Mouse (Mus musculus) lung, embryonic 14.5 days (tissue): ENCODE measurements around the gene Tenm4. TPM values are rescaled to one million over a fixed set of nuclear protein-coding genes. Genes with fewer than 3 reads are reported as not detected.
A peak's percentile ranks its signal among the peaks of the same experiment; 100 is the strongest.

Source experiments
- ATAC-seq: fragments of 200-750 bp; cut with Nextera tagmentation; 2 replicates; pipeline ENCODE4 v1.8.0; 2017; ENCODE audit warnings: mild to moderate bottlenecking, moderate TSS enrichment, moderate library complexity; ENCODE audit not compliant: insufficient read depth
- DNase-seq: peaks from one replicate; pipeline ENCODE4 v3.0.0-alpha.2; 2015
- H3K27ac ChIP-seq: fragments of 300-500 bp; sonication (generic); 2 replicates; pipeline ENCODE4 v1.5.1; 2014; ENCODE audit warnings: low read depth, mild to moderate bottlenecking, moderate library complexity
- H3K27me3 ChIP-seq: fragments of 300-500 bp; sonication (generic); 2 replicates; pipeline ENCODE4 v1.6.1; 2014; ENCODE audit warnings: low read length, control low read depth; ENCODE audit not compliant: insufficient read depth
- H3K36me3 ChIP-seq: fragments of 300-500 bp; sonication (generic); 2 replicates; pipeline ENCODE4 v1.6.1; 2014; ENCODE audit warnings: control low read depth; ENCODE audit not compliant: insufficient read depth
- H3K4me1 ChIP-seq: fragments of 300-500 bp; sonication (generic); 2 replicates; pipeline ENCODE4 v1.6.1; 2014; ENCODE audit warnings: antibody characterized with exemption, control low read depth; ENCODE audit not compliant: insufficient read depth
- H3K4me2 ChIP-seq: fragments of 300-500 bp; sonication (generic); 2 replicates; pipeline ENCODE4 v1.6.1; 2014; ENCODE audit warnings: mild to moderate bottlenecking
- H3K4me3 ChIP-seq: fragments of 300-500 bp; sonication (generic); 2 replicates; pipeline ENCODE4 v1.5.1; 2014; ENCODE audit warnings: low read depth, low read length
- H3K9ac ChIP-seq: fragments of 300-500 bp; sonication (generic); 2 replicates; pipeline ENCODE4 v1.6.1; 2014
- H3K9me3 ChIP-seq: fragments of 300-500 bp; sonication (generic); 2 replicates; pipeline ENCODE4 v1.6.1; 2016; ENCODE audit warnings: low read depth, low read length, control low read depth
- CTCF ChIP-seq: IDR thresholded peaks from 2 replicates; pipeline ENCODE4 v1.5.1; 2016; ENCODE audit warnings: antibody characterized with exemption, low read depth
- WGBS: fragments of 180-500 bp; shearing (Covaris S2); extraction: QIAGEN DNeasy Blood & Tissue Kit; methylation state at CpG from one replicate; pipeline ENCODE4 v1.1.7; 2014; 5-methylcytosine and 5-hydroxymethylcytosine counted together
- polyA plus RNA-seq: library from polyadenylated mRNA; unstranded; fragments of >200 nt; fragmentation: Nextera tagmentation; extraction: Ambion mirVana; gene quantifications from 2 replicates; pipeline ENCODE4 v1.2.1, GENCODE M21; 2014

The Tenm4 gene
- polyA plus RNA-seq, 1 experiment from 2014 or later = 24.9 TPM

GRCm38 (mm10) chr7:96408161-96408889, 237.3 kb downstream of the Tenm4 start:
- no peak overlapping the region for H3K27ac ChIP-seq
- no peak overlapping the region for H3K9ac ChIP-seq
- H3K27me3 ChIP-seq = no peaks in the 10 kb centered on the region
- H3K36me3 ChIP-seq = no peaks in the 10 kb centered on the region
- H3K4me2 ChIP-seq = no peak overlapping the region
- TF ChIP-seq CTCF = no peak
- H3K4me1 ChIP-seq = no peaks in the 10 kb centered on the region
- ATAC-seq = no peak
- H3K4me3 ChIP-seq = no peak overlapping the region
- H3K9me3 ChIP-seq = no peaks in the 10 kb centered on the region
- no peak for DNase-seq
- WGBS = 74% methylated on average over 6 of the region's 6 CpGs

DNA sequence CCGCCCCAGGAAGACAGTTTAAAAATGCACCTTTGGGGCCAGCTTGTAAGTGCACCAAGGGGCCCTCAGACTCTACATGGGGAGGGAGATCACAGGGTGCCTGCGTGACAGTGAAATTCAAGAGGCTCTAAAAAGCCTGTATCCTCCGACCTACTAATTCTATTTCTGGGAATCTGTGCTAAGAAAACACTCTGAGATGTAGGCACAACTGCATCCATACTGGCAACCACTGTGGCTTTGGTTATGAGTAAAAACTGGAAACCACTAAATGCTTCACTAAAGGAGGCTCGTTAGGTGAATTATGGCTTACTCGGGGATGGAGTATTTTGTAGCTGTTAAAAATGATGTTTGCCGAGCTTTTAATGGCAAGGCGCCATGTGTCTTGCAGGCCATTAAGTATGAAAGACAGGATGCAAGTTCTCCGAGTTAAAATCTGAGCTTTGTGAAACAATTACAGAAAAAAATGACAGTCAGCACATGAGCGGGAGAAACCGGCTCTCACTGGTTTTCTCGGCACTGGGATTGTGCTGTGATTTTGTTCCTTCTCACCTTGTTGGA, 238.4 kb downstream of the Tenm4 start:
- H3K9me3 ChIP-seq = no peaks in the 10 kb centered on the region
- H3K27ac ChIP-seq = no peak overlapping the region
- ATAC-seq (no peak), DNase-seq (peak; percentile 66)
- no peak for TF ChIP-seq CTCF
- no peak overlapping the region for H3K9ac ChIP-seq
- H3K27me3 ChIP-seq = no peaks in the 10 kb centered on the region
- no peaks in the 10 kb centered on the region for H3K4me1 ChIP-seq
- 56% methylated on average over 11 of the region's 11 CpGs for WGBS
- H3K4me3 ChIP-seq = no peak overlapping the region
- no peak overlapping the region for H3K4me2 ChIP-seq
- H3K36me3 ChIP-seq = no peaks in the 10 kb centered on the region

DNA sequence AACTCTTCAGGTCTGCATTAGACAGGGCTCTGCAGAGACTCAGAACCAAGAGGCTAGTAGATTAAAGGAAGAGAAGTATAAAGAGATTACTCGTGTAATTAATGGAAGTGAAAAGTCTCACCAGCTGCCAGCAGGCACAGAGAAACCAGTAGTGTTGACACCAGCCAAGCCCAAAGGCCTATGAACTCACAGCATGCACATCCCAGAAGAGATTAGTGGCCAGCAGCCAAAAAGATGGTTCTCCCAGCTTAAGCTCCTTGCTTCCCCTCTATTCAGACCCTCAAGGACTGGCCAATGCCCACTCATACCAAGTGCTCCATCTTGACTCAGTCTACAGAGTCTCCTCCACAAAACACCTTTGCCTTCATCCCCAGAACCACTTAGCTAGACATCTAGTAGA, 242.8 kb downstream of the Tenm4 start:
- H3K27ac ChIP-seq = no peak overlapping the region
- no peak for ATAC-seq
- no peak overlapping the region for H3K9ac ChIP-seq
- no peaks in the 10 kb centered on the region for H3K9me3 ChIP-seq
- no peaks in the 10 kb centered on the region for H3K36me3 ChIP-seq
- 50% methylated on average over 1 of the region's 1 CpGs for WGBS
- TF ChIP-seq CTCF = no peak
- DNase-seq = peak; percentile 34
- H3K27me3 ChIP-seq = no peaks in the 10 kb centered on the region
- no peak overlapping the region for H3K4me2 ChIP-seq
- no peak overlapping the region for H3K4me3 ChIP-seq
- no peaks in the 10 kb centered on the region for H3K4me1 ChIP-seq

- TF ChIP-seq CTCF = no peak
- 42% methylated on average over 9 of the region's 9 CpGs for WGBS
- DNase-seq (peak; percentile 40), ATAC-seq (no peak)
- H3K9me3 ChIP-seq = no peaks in the 10 kb centered on the region
- H3K27ac ChIP-seq = no peak overlapping the region
- no peaks in the 10 kb centered on the region for H3K4me1 ChIP-seq
- no peak overlapping the region for H3K4me2 ChIP-seq
- H3K36me3 ChIP-seq = no peaks in the 10 kb centered on the region
- no peaks in the 10 kb centered on the region for H3K27me3 ChIP-seq
- no peak overlapping the region for H3K9ac ChIP-seq
- H3K4me3 ChIP-seq = no peak overlapping the region
Observed at GRCm38 (mm10) chr7:96414290-96415055, 243.4 kb downstream of the Tenm4 start.

DNA sequence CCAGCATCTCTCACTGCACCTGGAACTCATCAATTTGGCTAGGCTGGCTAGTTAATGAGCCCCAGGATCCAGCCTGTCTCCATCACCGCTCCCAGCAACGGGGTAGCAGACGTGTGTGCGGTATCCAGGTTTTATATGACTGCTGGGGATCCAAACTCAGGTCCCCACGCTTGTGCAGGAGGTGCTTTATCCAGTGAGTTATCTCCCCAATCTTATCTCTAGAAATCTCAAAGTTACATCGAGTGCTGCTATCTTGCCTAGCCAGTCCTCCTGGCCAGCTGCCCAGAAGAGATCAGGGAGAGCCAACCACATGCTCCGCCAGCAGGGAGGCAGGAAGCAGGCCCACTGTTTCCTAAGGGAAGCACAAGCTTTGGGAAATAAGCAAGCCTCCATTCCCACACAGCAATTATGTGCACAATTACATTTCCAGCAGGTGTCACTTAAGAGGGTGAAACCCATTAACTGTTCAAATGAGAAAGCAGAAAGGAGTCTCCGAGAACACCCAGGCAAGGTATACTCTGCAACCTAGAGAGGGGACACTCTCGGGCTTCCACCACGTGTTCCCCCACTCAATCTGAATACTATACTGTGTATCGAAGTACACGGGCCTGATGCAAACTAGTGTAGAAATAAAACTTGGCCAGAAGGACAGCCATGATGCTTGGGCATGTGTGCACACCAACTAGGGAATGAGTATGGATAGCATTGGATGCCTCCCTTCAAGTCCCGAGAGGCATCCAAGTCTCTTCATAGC, 246.4 kb downstream of the Tenm4 start:
- Histone ChIP-seq H3K27ac (no peak overlapping the region), H3K9ac (no peak overlapping the region), H3K4me1 (peaks cover 7% of the 10 kb centered on the region; the same call in 1 of the 2 replicates), H3K36me3 (no peaks in the 10 kb centered on the region), H3K9me3 (no peaks in the 10 kb centered on the region), H3K27me3 (no peaks in the 10 kb centered on the region), H3K4me3 (no peak overlapping the region), H3K4me2 (no peak overlapping the region)
- ATAC-seq (peak; percentile 36), DNase-seq (peak; percentile 84)
- 58% methylated on average over 13 of the region's 13 CpGs for WGBS
- 0 out of 2 replicates have a peak, but pooled peaks have one; percentile 1 for TF ChIP-seq CTCF

- peaks cover 7% of the 10 kb centered on the region; the same call in 1 of the 2 replicates for H3K4me1 ChIP-seq
- no peak for DNase-seq
Observed at GRCm38 (mm10) chr7:96418146-96418545, 247.1 kb downstream of the Tenm4 start.

More at GRCm38 (mm10) chr7:96418146-96418545, 247.1 kb downstream of the Tenm4 start:
- H3K9ac ChIP-seq = no peak overlapping the region
- H3K27me3 ChIP-seq = no peaks in the 10 kb centered on the region
- WGBS = 69% methylated on average over 3 of the region's 3 CpGs
- no peak for TF ChIP-seq CTCF
- no peak overlapping the region for H3K4me2 ChIP-seq
- no peaks in the 10 kb centered on the region for H3K36me3 ChIP-seq
- H3K4me3 ChIP-seq = no peak overlapping the region
- no peak for ATAC-seq
- H3K27ac ChIP-seq = no peak overlapping the region
- no peaks in the 10 kb centered on the region for H3K9me3 ChIP-seq
